In genomic region chr11:118083811-118084210, GRCm38 (mm10) we compare ENCODE assay signal across 8 mouse cellular contexts. TPM values are rescaled to one million over a fixed set of nuclear protein-coding genes. Genes with fewer than 3 reads are reported as not detected.
DNase-seq lines count a peak whose midpoint lies in the region; ATAC-seq lines count a peak whose summit lies in the region.

No protein-coding gene starts in this region.

- peak; percentile 69; the same call in 1 of the 2 replicates for ATAC-seq in frontal cortex, adult (ENCODE audit: low TSS enrichment)
- peak; percentile 57 for ATAC-seq in megakaryocyte, adult 5-6 weeks (ENCODE audit: poor library complexity, severe bottlenecking)

- intact Hi-C loops in heart, postnatal 25 days (cut with DNase I), result loop anchor here (2.0 kb wide), 3 partner anchors 19 to 295 kb away; no protein-coding TSS in a partner anchor

- DNase-seq in heart, adult 18-20 months, result peak; percentile 40 to 87
- no peak for DNase-seq in heart, postnatal 25 days (ENCODE audit: low spot score)
- peak; percentile 58 to 72 for DNase-seq in CD8-positive naive resting alpha-beta T cell, adult 2 months (ENCODE audit: low read depth in 2 of 2, low spot score in 2 of 2)
- peak; percentile 14 for DNase-seq in c-Kit-positive CD71-positive TER-119-negative erythroid progenitor cells, embryonic 14.5 days (ENCODE audit: low read depth)
- peak; percentile 62 to 93 for DNase-seq in layer of hippocampus, postnatal 25 days (ENCODE audit: extremely low spot score in 1 of 2, low spot score in 1 of 2)
- peak; percentile 53 to 85 for DNase-seq in spleen, postnatal 4 days (ENCODE audit: low spot score in 2 of 2)

RNA-seq across cellular contexts. Expression of gene Dnah17, which starts 46.6 kb away (rescaled TPM):
- total RNA-seq in heart, adult 18-20 months (2021), result under 1 TPM; 0.02 to 0.05 TPM
- under 1 TPM; 0.06 to 0.10 TPM for total RNA-seq in heart, postnatal 25 days (2021)
- under 1 TPM in 1 of 2 experiments, not detected in 1; 0.49 TPM for total RNA-seq in layer of hippocampus, postnatal 25 days (2021)
- total RNA-seq in megakaryocyte, adult 5-6 weeks (2015), result under 0.01 TPM in 1 of 2 replicates, not detected in the other
- total RNA-seq in megakaryocyte, adult 5-6 weeks (2017), result under 0.01 TPM in 2 replicates
